Mouse (Mus musculus) lung, embryonic 16.5 days (tissue): Measurements from ENCODE around the gene Tmem218. TPM values are rescaled to one million over a fixed set of nuclear protein-coding genes. Genes with fewer than 3 reads are reported as not detected.

Experiments
- ATAC-seq: fragments of 200-750 bp; cut with Nextera tagmentation; 2 replicates; pipeline ENCODE4 v1.8.0; 2017; ENCODE audit warnings: low read depth, mild to moderate bottlenecking, moderate library complexity
- H3K27ac ChIP-seq: fragments of 300-500 bp; sonication (generic); 2 replicates; pipeline ENCODE4 v1.5.1; 2014; ENCODE audit warnings: mild to moderate bottlenecking, control low read depth, low read length
- H3K27me3 ChIP-seq: fragments of 300-500 bp; sonication (generic); 2 replicates; pipeline ENCODE4 v1.6.1; 2014; ENCODE audit warnings: low read depth, low read length, mixed read lengths; ENCODE audit not compliant: control insufficient read depth, insufficient read depth
- H3K36me3 ChIP-seq: fragments of 300-500 bp; sonication (generic); 2 replicates; pipeline ENCODE4 v1.6.1; 2014; ENCODE audit warnings: low read length; ENCODE audit not compliant: control insufficient read depth, insufficient read depth
- H3K4me1 ChIP-seq: fragments of 300-500 bp; sonication (generic); replicated peaks from 2 replicates; pipeline ENCODE4 v1.6.1; 2014; ENCODE audit warnings: low read length, mixed read lengths; ENCODE audit not compliant: control insufficient read depth, insufficient read depth
- H3K4me2 ChIP-seq: fragments of 300-500 bp; sonication (generic); 2 replicates; pipeline ENCODE4 v1.6.1; 2014; ENCODE audit warnings: low read depth, low read length, control low read depth
- H3K4me3 ChIP-seq: fragments of 300-500 bp; sonication (generic); 2 replicates; pipeline ENCODE4 v1.5.1; 2014; ENCODE audit warnings: mild to moderate bottlenecking, low read length, control low read depth
- H3K9ac ChIP-seq: fragments of 300-500 bp; sonication (generic); 2 replicates; pipeline ENCODE4 v1.6.1; 2014; ENCODE audit warnings: low read length, control low read depth
- H3K9me3 ChIP-seq: fragments of 300-500 bp; sonication (generic); 2 replicates; pipeline ENCODE4 v1.6.1; 2016; ENCODE audit warnings: low read length; ENCODE audit not compliant: control insufficient read depth
- WGBS: fragments of 180-500 bp; shearing (Covaris S2); extraction: QIAGEN DNeasy Blood & Tissue Kit; methylation state at CpG from one replicate; pipeline ENCODE4 v1.1.7; 2014; 5-methylcytosine and 5-hydroxymethylcytosine counted together
- polyA plus RNA-seq: library from polyadenylated mRNA; unstranded; fragments of >200 nt; fragmentation: Nextera tagmentation; extraction: Ambion mirVana; gene quantifications from 2 replicates; pipeline ENCODE4 v1.2.1, GENCODE M21; 2015

The Tmem218 gene
- polyA plus RNA-seq, 1 experiment from 2014 or later: 13.4 TPM

DNA sequence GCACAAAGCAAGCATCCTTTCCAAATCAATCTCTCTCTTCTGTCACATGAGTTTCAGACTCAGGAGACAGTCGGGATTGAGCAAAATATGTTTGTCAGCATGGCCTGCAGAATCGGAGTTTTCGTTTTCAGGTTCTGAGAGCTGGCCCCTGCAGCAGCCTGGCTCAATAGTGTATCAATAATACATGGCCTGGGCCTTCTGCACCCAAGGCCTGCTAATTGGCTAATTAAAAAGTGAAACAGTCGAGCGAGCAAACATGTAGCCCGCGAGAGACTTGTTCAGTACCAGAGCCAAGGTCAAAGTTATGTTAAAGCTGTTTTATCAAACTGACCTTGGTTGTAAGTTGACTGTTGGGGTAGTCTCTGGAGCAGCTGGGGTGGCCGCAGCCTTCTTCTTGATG lies 12.7 kb downstream of the Tmem218 start:
- H3K4me3 ChIP-seq: no peak overlapping the region
- no peak overlapping the region for H3K4me2 ChIP-seq
- H3K27ac ChIP-seq: no peak overlapping the region
- 89% methylated on average over 8 of the region's 8 CpGs for WGBS
- no peaks in the 10 kb centered on the region for H3K4me1 ChIP-seq
- no peaks in the 10 kb centered on the region; the same call in 1 of the 2 replicates for H3K9me3 ChIP-seq
- no peaks in the 10 kb centered on the region for H3K36me3 ChIP-seq
- ATAC-seq: no peak
- H3K9ac ChIP-seq: no peak overlapping the region
- H3K27me3 ChIP-seq: no peaks in the 10 kb centered on the region

DNA sequence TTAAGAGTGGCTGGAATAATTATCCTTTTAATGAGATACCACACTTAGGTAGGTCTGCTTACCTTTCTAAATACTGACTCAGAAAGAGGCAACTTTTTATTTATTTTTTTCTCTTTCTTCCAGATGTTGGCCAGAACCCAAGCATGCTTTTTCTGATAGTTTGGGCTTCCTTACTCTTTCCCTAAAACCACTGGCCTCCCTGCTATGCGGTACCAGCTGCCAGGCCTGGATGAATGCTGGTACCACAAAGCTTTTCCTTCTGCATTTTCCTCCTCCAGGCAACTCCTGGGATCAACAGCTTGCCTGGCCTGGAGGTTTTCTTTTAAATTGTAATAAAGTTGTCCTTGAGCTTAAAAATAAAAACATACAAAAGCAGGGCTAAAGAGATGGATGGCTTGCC lies 17.6 kb downstream of the Tmem218 start:
- no peaks in the 10 kb centered on the region for H3K4me1 ChIP-seq
- no peak overlapping the region for H3K4me3 ChIP-seq
- H3K27me3 ChIP-seq: no peaks in the 10 kb centered on the region
- H3K27ac ChIP-seq: no peak overlapping the region
- WGBS: 88% methylated on average over 1 of the region's 1 CpGs
- no peaks in the 10 kb centered on the region for H3K9me3 ChIP-seq
- no peak overlapping the region for H3K9ac ChIP-seq
- no peaks in the 10 kb centered on the region for H3K36me3 ChIP-seq
- no peak for ATAC-seq
- H3K4me2 ChIP-seq: no peak overlapping the region

- Histone ChIP-seq H3K9ac (no peak overlapping the region), H3K4me2 (no peak overlapping the region), H3K4me3 (no peak overlapping the region), H3K27me3 (no peaks in the 10 kb centered on the region), H3K9me3 (no peaks in the 10 kb centered on the region), H3K36me3 (no peaks in the 10 kb centered on the region), H3K27ac (no peak overlapping the region), H3K4me1 (no peaks in the 10 kb centered on the region)
- 0% methylated on average over 1 of the region's 1 CpGs for WGBS
- ATAC-seq: peak; percentile 71
Measured at GRCm38 (mm10) chr9:37229880-37230325, 21.9 kb downstream of the Tmem218 start.

DNA sequence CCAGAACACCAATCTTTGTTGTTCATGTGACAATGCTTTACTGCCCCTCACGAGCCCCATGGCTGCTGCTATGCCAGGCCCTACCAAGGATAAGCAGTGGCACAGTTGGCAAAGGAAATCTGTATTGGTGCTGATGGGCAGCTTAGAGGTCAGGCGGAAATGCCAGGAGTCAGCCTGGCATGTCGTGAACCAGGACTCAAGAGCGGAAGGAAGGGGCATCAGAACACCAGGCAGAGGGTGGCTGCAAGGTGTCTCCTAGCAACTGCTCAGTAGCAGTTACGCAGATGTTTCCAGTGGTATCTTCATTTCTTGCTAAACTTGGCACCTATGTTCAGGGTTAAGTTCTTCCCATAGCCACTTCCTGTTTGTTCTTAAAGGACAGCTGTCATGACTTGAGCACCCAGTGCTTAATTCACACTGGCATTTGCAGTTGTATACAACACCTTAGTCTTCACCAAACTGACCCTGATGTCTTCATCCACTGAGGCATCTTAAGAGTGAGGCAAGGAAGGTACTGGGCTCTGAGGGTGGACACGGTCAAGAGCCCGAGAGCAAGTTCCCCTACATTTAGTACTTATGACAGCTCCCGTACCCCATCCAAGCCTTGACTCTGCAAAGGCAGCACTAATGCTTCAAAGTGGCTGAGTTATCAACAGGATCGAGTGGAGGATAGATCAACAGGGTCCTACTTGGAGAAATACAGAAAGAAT lies 22.6 kb downstream of the Tmem218 start:
- no peak overlapping the region for H3K27ac ChIP-seq
- no peaks in the 10 kb centered on the region for H3K9me3 ChIP-seq
- H3K36me3 ChIP-seq: no peaks in the 10 kb centered on the region
- H3K4me2 ChIP-seq: no peak overlapping the region
- no peak overlapping the region for H3K9ac ChIP-seq
- H3K27me3 ChIP-seq: no peaks in the 10 kb centered on the region
- H3K4me3 ChIP-seq: no peak overlapping the region
- WGBS: 89% methylated on average over 9 of the region's 9 CpGs
- ATAC-seq: no peak
- H3K4me1 ChIP-seq: no peaks in the 10 kb centered on the region

DNA sequence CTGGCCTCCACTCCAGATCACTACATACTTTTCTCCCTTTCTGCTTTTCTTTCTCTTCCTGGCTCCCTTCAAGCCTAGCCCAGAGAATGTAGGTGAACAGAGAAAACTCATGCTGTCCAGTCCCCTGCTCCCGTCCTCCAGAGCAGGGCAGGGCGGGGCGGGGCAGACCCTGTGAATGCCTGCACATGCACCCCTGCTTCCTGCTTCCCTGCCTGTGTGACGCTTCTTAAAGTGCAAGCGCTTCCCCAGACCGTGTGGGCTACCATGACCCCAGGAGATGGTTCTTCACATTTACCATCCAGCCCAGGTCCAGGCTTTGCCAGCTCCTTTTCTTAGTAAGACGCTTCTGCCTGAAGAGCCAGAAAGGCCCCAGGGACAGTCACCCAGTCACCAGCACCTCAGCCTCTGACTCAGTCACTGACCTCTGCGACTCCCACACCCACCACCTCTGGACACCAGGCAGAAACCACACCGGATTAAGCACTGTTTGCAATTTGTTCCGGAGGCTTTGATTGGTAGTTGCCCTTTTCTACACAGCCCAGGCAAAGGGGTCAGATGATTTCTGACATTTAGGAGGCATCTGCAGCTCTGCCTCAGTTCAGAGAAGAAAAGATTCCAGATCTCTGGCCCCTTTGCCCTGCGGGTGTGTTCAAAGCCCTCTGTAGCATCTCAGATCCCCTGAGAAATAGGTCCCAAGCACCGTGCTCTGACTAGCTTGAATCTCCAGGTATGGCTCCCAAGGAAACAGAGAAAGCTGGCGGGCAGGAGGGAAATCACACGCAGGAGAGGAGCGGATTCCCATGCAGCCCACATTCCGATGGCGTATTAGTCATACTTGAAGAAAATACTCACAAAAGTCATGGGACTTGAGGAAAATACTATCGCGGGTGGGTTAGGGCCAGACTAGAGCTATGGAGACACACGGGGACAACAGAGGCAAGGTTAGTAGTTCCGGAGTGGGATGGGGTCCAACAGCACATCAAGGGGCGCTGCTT lies 24.5 kb downstream of the Tmem218 start:
- Histone ChIP-seq H3K27ac (no peak overlapping the region), H3K4me2 (no peak overlapping the region), H3K9ac (no peak overlapping the region), H3K9me3 (no peaks in the 10 kb centered on the region), H3K27me3 (no peaks in the 10 kb centered on the region), H3K36me3 (no peaks in the 10 kb centered on the region), H3K4me3 (no peak overlapping the region), H3K4me1 (no peaks in the 10 kb centered on the region)
- 67% methylated on average over 22 of the region's 22 CpGs for WGBS
- no peak for ATAC-seq

DNA sequence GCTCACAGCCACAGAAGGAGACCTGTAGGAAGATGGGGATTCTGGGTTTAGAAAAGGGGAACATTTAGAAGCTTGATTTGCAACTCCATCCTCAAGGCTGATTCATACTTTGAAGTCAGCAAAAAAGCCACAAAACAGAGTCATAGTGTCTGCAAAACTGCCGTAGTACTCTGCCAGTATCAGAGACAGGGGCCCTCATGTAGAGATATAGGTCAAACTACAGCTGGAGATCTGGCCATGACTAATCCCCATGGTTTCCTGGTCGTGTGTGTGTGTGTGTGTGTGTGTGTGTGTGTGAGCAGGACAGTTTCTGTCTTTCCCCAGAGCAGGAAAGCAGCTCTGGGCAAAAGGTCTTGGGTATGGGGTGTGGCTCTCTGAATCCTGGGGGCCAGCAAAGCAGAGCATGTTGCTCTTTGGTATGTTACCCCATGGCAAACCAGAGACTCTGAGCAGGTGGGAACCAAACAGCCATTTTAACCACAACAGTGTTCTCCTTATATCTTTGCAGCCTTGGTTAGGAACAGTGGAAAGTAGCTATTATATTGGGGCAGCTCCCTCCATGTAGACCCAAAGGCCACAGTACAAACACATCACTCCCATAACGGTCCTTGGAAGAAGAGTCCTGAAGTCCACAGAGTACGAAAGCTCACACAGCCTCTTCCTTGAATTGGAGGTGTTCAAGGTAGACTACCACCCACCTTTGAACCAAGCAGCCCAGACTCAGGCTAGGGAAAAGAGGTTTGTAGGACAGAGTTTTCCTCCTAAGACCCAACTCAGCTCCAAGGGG lies 28.1 kb downstream of the Tmem218 start:
- Histone ChIP-seq H3K9me3 (no peaks in the 10 kb centered on the region), H3K27ac (no peak overlapping the region), H3K4me2 (no peak overlapping the region), H3K36me3 (no peaks in the 10 kb centered on the region), H3K27me3 (no peaks in the 10 kb centered on the region), H3K9ac (no peak overlapping the region), H3K4me3 (no peak overlapping the region), H3K4me1 (no peaks in the 10 kb centered on the region)
- ATAC-seq: no peak
- 65% methylated on average over 4 of the region's 4 CpGs for WGBS

DNA sequence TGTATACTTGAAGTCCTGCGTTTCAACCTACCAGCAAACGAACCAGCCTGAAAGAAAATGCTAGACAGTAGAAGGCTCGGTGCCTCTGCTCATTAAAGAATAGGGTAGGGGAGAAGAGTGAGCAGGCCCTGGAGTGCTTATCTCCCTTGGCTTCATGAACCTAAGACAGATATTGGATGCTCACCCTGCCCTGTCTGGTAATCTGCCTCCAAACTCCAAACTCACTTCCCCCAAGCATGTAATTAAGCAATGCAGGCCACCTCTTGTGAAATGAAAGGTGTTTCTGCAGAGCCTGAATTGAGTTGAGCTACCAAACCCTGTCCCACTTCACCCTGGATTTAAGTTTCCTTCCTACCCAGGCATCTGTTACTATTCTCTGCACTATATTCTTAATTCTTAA lies 34.7 kb downstream of the Tmem218 start:
- Histone ChIP-seq H3K27ac (no peak overlapping the region), H3K4me1 (no peaks in the 10 kb centered on the region), H3K4me3 (no peak overlapping the region), H3K9me3 (no peaks in the 10 kb centered on the region), H3K9ac (no peak overlapping the region), H3K27me3 (no peaks in the 10 kb centered on the region), H3K36me3 (no peaks in the 10 kb centered on the region), H3K4me2 (no peak overlapping the region)
- no peak for ATAC-seq
- WGBS: 82% methylated on average over 3 of the region's 3 CpGs

DNA sequence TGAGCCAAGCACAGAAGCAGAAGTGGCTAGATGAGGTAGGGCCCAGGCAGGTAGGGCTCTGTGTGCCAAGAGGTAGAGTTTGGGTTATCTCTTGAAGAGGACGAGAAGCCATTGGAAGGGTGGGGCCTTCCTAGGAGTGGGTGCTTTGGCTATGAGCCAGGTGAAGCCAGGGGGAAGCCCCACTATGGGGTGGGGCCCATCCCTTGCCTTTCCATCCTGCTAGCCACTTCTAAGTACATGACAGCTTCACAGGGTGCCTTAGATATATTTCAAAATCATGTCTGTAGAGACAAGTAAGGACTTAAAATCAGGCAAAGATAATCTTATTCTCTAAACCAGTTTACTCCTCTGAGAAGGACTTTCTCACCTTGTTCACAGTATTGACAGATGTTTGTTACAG lies 36.6 kb downstream of the Tmem218 start:
- Histone ChIP-seq H3K9me3 (no peaks in the 10 kb centered on the region), H3K27me3 (no peaks in the 10 kb centered on the region), H3K4me1 (no peaks in the 10 kb centered on the region), H3K27ac (no peak overlapping the region), H3K4me3 (no peak overlapping the region), H3K4me2 (no peak overlapping the region), H3K36me3 (no peaks in the 10 kb centered on the region), H3K9ac (no peak overlapping the region)
- no peak for ATAC-seq
- 56% methylated on average over 1 of the region's 1 CpGs for WGBS

DNA sequence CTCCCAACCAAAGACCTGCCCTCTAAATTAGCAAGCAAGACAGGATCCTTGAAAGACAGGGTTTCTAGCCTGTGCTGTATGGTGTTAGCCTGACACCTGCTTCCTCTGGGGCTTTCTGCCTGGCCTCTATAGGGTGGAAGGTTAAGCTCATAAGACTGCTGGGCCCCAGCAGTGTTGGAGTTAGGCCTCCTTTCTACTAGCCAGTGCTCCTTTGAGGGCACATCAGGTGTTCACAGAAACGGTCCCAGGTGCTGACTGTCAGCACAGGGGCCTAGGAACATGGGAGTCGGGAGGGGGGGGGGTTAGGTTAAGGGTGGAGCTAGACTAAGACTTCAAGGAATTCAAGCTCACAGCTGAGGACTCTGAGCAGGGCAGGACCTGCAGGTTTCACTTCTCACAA lies 37.4 kb downstream of the Tmem218 start:
- Histone ChIP-seq H3K9ac (no peak overlapping the region), H3K27ac (no peak overlapping the region), H3K4me2 (no peak overlapping the region), H3K4me3 (no peak overlapping the region), H3K36me3 (no peaks in the 10 kb centered on the region), H3K4me1 (no peaks in the 10 kb centered on the region), H3K9me3 (no peaks in the 10 kb centered on the region), H3K27me3 (no peaks in the 10 kb centered on the region)
- ATAC-seq: no peak
- WGBS: 38% methylated on average over 2 of the region's 2 CpGs
